Mouse (Mus musculus) MEL (cell line): Measurements from ENCODE around the gene Cdc42.

ENCODE experiments used
- CHD1 ChIP-seq: IDR thresholded peaks from 2 replicates; pipeline ENCODE4 v1.6.1; 2012; ENCODE audit warnings: low read depth, mild to moderate bottlenecking, inconsistent platforms, low read length, improper control_type of control experiment
- CTCF ChIP-seq, 3 experiments: IDR thresholded peaks in 2 of 3; conservative IDR thresholded peaks in 1 of 3; 2 replicates each; pipeline ENCODE4 v1.5.1; 2011 to 2012; ENCODE audit warnings: low read length in 3 of 3, low read depth in 2 of 3, mild to moderate bottlenecking in 2 of 3, improper control_type of control experiment in 1 of 3, inconsistent platforms in 1 of 3, mixed read lengths in 1 of 3, moderate library complexity in 1 of 3; ENCODE audit not compliant: control insufficient read depth in 1 of 3, insufficient read depth in 1 of 3, poor library complexity in 1 of 3, severe bottlenecking in 1 of 3
- GATA1 ChIP-seq: IDR thresholded peaks from 2 replicates; pipeline ENCODE4 v1.6.1; 2011; ENCODE audit warnings: low read depth, low read length, improper control_type of control experiment
- MAFK ChIP-seq: IDR thresholded peaks from 2 replicates; pipeline ENCODE4 v1.6.1; 2011; ENCODE audit warnings: low read depth, mild to moderate bottlenecking, low read length, improper control_type of control experiment, borderline replicate concordance
- MAZ ChIP-seq: IDR thresholded peaks from 2 replicates; pipeline ENCODE4 v1.6.1; 2012; ENCODE audit warnings: low read depth, mild to moderate bottlenecking, inconsistent platforms, low read length, improper control_type of control experiment
- UBTF ChIP-seq: IDR thresholded peaks from 2 replicates; pipeline ENCODE4 v1.6.1; 2012; ENCODE audit warnings: low read depth, mild to moderate bottlenecking, inconsistent platforms, low read length, improper control_type of control experiment, moderate library complexity, borderline replicate concordance; ENCODE audit not compliant: insufficient read depth

- no peak for TF ChIP-seq GATA1
- TF ChIP-seq UBTF: no peak
- TF ChIP-seq MAFK: no peak
- no peak for TF ChIP-seq CTCF (IDR thresholded peaks at IDR 0.05 in 2 of 3, conservative IDR thresholded peaks at IDR 0.05 in 1 of 3; ENCODE audit: control insufficient read depth in 1 of 3, insufficient read depth in 1 of 3, low read depth in 2 of 3, low read length in 3 of 3, poor library complexity in 1 of 3, severe bottlenecking in 1 of 3)
- TF ChIP-seq CHD1: no peak
- TF ChIP-seq MAZ: no peak
Measured at GRCm38 (mm10) chr4:137294951-137295350, 62.6 kb downstream of the Cdc42 start.
